Mouse (Mus musculus): ENCODE results near the gene Tdrd1.

DNA sequence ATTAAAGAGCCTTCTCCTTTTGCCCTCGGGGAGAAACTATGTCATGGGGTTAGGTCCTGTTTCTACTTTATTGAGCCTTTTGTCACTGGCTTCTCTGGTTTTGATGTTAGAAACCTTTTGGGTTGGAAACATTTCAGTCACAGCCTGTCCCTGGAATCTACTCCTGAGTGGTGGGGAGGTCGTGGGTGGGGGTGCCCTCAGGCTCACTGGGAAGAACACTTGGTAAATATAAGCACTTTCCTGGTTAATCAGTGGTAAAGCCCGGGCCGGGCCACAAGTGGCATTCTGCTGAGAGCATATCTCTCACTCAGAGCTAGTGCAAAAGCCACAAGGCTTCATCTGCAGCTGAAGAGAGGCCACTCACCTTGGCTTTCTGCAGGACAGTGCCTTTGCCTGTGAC is 87.8 kb downstream of the Tdrd1 start:
- TF ChIP-seq CTCF (IDR thresholded peaks at IDR 0.05) = no peak
- no peak for TF ChIP-seq EP300 (IDR thresholded peaks at IDR 0.05)
